Mouse (Mus musculus): ENCODE measurements around the gene Stx18.

Gene Stx18

GRCm38 (mm10) chr5:38078575-38078974, 40.0 kb downstream of the Stx18 start:
- DNase-seq (ENCODE audit: low spot score in 2 of 2), result no peak

GRCm38 (mm10) chr5:38080472-38080871, 41.9 kb downstream of the Stx18 start:
- no peak for DNase-seq (ENCODE audit: low spot score in 2 of 2)

- DNase-seq (ENCODE audit: low spot score in 2 of 2), result no peak
These were observed 44.0 kb downstream of the Stx18 start for GRCm38 (mm10) chr5:38082589-38082988.

- no peak for DNase-seq (ENCODE audit: low spot score in 2 of 2)
These were observed 44.8 kb downstream of the Stx18 start for GRCm38 (mm10) chr5:38083362-38083761.

GRCm38 (mm10) chr5:38084616-38085015, 46.1 kb downstream of the Stx18 start:
- no peak for DNase-seq (ENCODE audit: low spot score in 2 of 2)

- peak in 1 of 2 experiments; percentile 47 for DNase-seq (ENCODE audit: low spot score in 2 of 2)
These were observed 47.2 kb downstream of the Stx18 start for GRCm38 (mm10) chr5:38085561-38086392.

GRCm38 (mm10) chr5:38090111-38090510, 51.6 kb downstream of the Stx18 start:
- DNase-seq (ENCODE audit: low spot score in 2 of 2), result no peak

GRCm38 (mm10) chr5:38090581-38090980, 52.0 kb downstream of the Stx18 start:
- DNase-seq (ENCODE audit: low spot score in 2 of 2), result no peak

- DNase-seq (ENCODE audit: low spot score in 2 of 2), result peak in 1 of 2 experiments; percentile 51
These were observed 52.8 kb downstream of the Stx18 start for GRCm38 (mm10) chr5:38091046-38091965.

GRCm38 (mm10) chr5:38091966-38092304, 53.4 kb downstream of the Stx18 start:
- DNase-seq (ENCODE audit: low spot score in 2 of 2), result no peak

- no peak for DNase-seq (ENCODE audit: low spot score in 2 of 2)
These were observed 55.8 kb downstream of the Stx18 start for GRCm38 (mm10) chr5:38094331-38094730.

GRCm38 (mm10) chr5:38097501-38098093, 59.1 kb downstream of the Stx18 start:
- DNase-seq (ENCODE audit: low spot score in 2 of 2), result no peak

- no peak for DNase-seq (ENCODE audit: low spot score in 2 of 2)
These were observed 60.7 kb downstream of the Stx18 start for GRCm38 (mm10) chr5:38099139-38099676.

GRCm38 (mm10) chr5:38102945-38103344, 64.4 kb downstream of the Stx18 start:
- DNase-seq (ENCODE audit: low spot score in 2 of 2), result no peak

- DNase-seq (ENCODE audit: low spot score in 2 of 2), result no peak
These were observed 67.6 kb downstream of the Stx18 start for GRCm38 (mm10) chr5:38106080-38106697.

- no peak for DNase-seq (ENCODE audit: low spot score in 2 of 2)
These were observed 68.3 kb downstream of the Stx18 start for GRCm38 (mm10) chr5:38106807-38107206.

- no peak for DNase-seq (ENCODE audit: low spot score in 2 of 2)
These were observed 76.0 kb downstream of the Stx18 start for GRCm38 (mm10) chr5:38114526-38114925.

- DNase-seq (ENCODE audit: low spot score in 2 of 2), result no peak
These were observed 78.5 kb downstream of the Stx18 start for GRCm38 (mm10) chr5:38117056-38117455.

GRCm38 (mm10) chr5:38119268-38119667, 80.7 kb downstream of the Stx18 start:
- no peak for DNase-seq (ENCODE audit: low spot score in 2 of 2)

- DNase-seq (ENCODE audit: low spot score in 2 of 2), result no peak
These were observed 83.2 kb downstream of the Stx18 start for GRCm38 (mm10) chr5:38121699-38122098.

GRCm38 (mm10) chr5:38126519-38127306, 88.2 kb downstream of the Stx18 start:
- DNase-seq (ENCODE audit: low spot score in 2 of 2), result no peak
